Mouse (Mus musculus) kidney, adult 9 months (tissue): ENCODE results near the gene Vps29.
A peak's percentile ranks its signal among the peaks of the same experiment; 100 is the strongest.

Experiments
- DNase-seq: peaks from one replicate; pipeline ENCODE4 v3.0.0; 2022

The Vps29 gene

GRCm38 (mm10) chr5:122400628-122401302 lies 46.6 kb downstream of the Vps29 start:
- DNase-seq, result peak; percentile 81

GRCm38 (mm10) chr5:122401303-122401640 lies 47.1 kb downstream of the Vps29 start:
- DNase-seq, result peak; percentile 73

- DNase-seq, result no peak
These were observed 48.0 kb downstream of the Vps29 start for GRCm38 (mm10) chr5:122402160-122402559.

- no peak for DNase-seq
These were observed 48.6 kb downstream of the Vps29 start for GRCm38 (mm10) chr5:122402772-122403171.

- no peak for DNase-seq
These were observed 49.2 kb downstream of the Vps29 start for GRCm38 (mm10) chr5:122403362-122403761.

GRCm38 (mm10) chr5:122405537-122405936 lies 51.4 kb downstream of the Vps29 start:
- no peak for DNase-seq

- no peak for DNase-seq
These were observed 55.8 kb downstream of the Vps29 start for GRCm38 (mm10) chr5:122409692-122410645.

- DNase-seq, result no peak
These were observed 57.7 kb downstream of the Vps29 start for GRCm38 (mm10) chr5:122411892-122412291.

- DNase-seq, result no peak
These were observed 58.7 kb downstream of the Vps29 start for GRCm38 (mm10) chr5:122412826-122413225.

GRCm38 (mm10) chr5:122414351-122414750 lies 60.2 kb downstream of the Vps29 start:
- no peak for DNase-seq
